19 mouse cellular contexts compared by ENCODE assay signal in genomic region chr17:47753130-47753775, GRCm38 (mm10). TPM values are rescaled to one million over a fixed set of nuclear protein-coding genes. Genes with fewer than 3 reads are reported as not detected.
DNase-seq lines count a peak whose midpoint lies in the region; ATAC-seq and TF ChIP-seq lines count a peak whose summit lies in the region.
"Had no signal": no experiment of that assay in that cellular context is flagged by ENCODE, and none has a peak within 500 bp of the region (broad histone marks: within the 10 kb centered on the region; RNA-seq: fewer than 3 reads in every experiment).

No protein-coding gene starts in this region.

- H3K9me3 ChIP-seq in heart, embryonic 14.5 days (ENCODE audit: control insufficient read depth, low read length), result no peaks in the 10 kb centered on the region; the same call in 1 of the 2 replicates
- 0 out of 2 replicates have a peak, but pooled peaks cover 5% of the 10 kb centered on the region for H3K9me3 ChIP-seq in liver, embryonic 12.5 days (replicated peaks)
- H3K9me3 ChIP-seq in hindbrain, embryonic 13.5 days, result no peaks in the 10 kb centered on the region
- H3K9me3 ChIP-seq: embryonic facial prominence, embryonic 12.5 days; hindbrain, embryonic 15.5 days; midbrain, embryonic 15.5 days had no signal

- no peak for ATAC-seq in heart, embryonic 14.5 days (ENCODE audit: insufficient number of reproducible peaks, insufficient read depth, low FRiP score, low read depth)
- ATAC-seq in liver, embryonic 12.5 days, result peak; percentile 73
- ATAC-seq in hindbrain, embryonic 13.5 days (ENCODE audit: low FRiP score), result no peak
- ATAC-seq: midbrain, embryonic 15.5 days had no signal

- no peak overlapping the region for H3K4me3 ChIP-seq in heart, embryonic 14.5 days (ENCODE audit: control insufficient read depth in 1 of 2, insufficient read depth in 1 of 2, low read depth in 1 of 2, low read length in 2 of 2)
- H3K4me3 ChIP-seq in bone marrow macrophage, adult 2 months (ENCODE audit: insufficient read depth, low read length), result no peak overlapping the region
- no peak overlapping the region for H3K4me3 ChIP-seq in liver, embryonic 12.5 days
- H3K4me3 ChIP-seq in hindbrain, embryonic 13.5 days, result no peak overlapping the region
- H3K4me3 ChIP-seq: embryonic facial prominence, embryonic 12.5 days; hindbrain, embryonic 15.5 days; limb, embryonic 13.5 days; midbrain, embryonic 15.5 days had no signal

- peaks cover 8% of the 10 kb centered on the region; the same call in 1 of the 2 replicates for H3K36me3 ChIP-seq in heart, embryonic 14.5 days (ENCODE audit: control insufficient read depth, insufficient read depth, low read length)
- H3K36me3 ChIP-seq in liver, embryonic 12.5 days, result peaks cover 7% of the 10 kb centered on the region
- no peaks in the 10 kb centered on the region for H3K36me3 ChIP-seq in hindbrain, embryonic 13.5 days
- H3K36me3 ChIP-seq: embryonic facial prominence, embryonic 12.5 days; hindbrain, embryonic 15.5 days; limb, embryonic 13.5 days; midbrain, embryonic 15.5 days had no signal

- no peak for TF ChIP-seq CTCF in bone marrow macrophage, adult 2 months (IDR thresholded peaks at IDR 0.05; ENCODE audit: low read depth, low read length)

- WGBS in heart, embryonic 14.5 days, result 15% methylated on average over 8 of the region's 8 CpGs
- 22% methylated on average over 8 of the region's 8 CpGs for WGBS in liver, embryonic 12.5 days (ENCODE audit: insufficient replicate concordance)
- WGBS in hindbrain, embryonic 13.5 days, result 92% methylated on average over 8 of the region's 8 CpGs

- no peak for TF ChIP-seq POLR2A in bone marrow macrophage, adult 2 months (IDR thresholded peaks at IDR 0.05; ENCODE audit: borderline replicate concordance, low read depth, low read length)

- H3K9ac ChIP-seq in heart, embryonic 14.5 days (ENCODE audit: low read length), result peak overlapping the region; percentile 52
- peak overlapping the region; percentile 55 for H3K9ac ChIP-seq in liver, embryonic 12.5 days
- H3K9ac ChIP-seq in hindbrain, embryonic 13.5 days, result no peak overlapping the region
- H3K9ac ChIP-seq: embryonic facial prominence, embryonic 12.5 days; hindbrain, embryonic 15.5 days; limb, embryonic 13.5 days; midbrain, embryonic 15.5 days had no signal

- H3K4me2 ChIP-seq in heart, embryonic 14.5 days (ENCODE audit: low read length), result 0 out of 2 replicates have a peak overlapping the region, but pooled peaks have one; percentile 6
- H3K4me2 ChIP-seq in liver, embryonic 12.5 days, result peak overlapping the region; percentile 56
- no peak overlapping the region for H3K4me2 ChIP-seq in hindbrain, embryonic 13.5 days
- H3K4me2 ChIP-seq: embryonic facial prominence, embryonic 12.5 days; hindbrain, embryonic 15.5 days; limb, embryonic 13.5 days; midbrain, embryonic 15.5 days had no signal

- no peak for DNase-seq in heart, adult 9 months (ENCODE audit: low spot score in 2 of 2)
- DNase-seq in yolk sac, embryonic 10.5 days (ENCODE audit: low spot score), result peak; percentile 73
- DNase-seq in urinary bladder, adult 18-20 months (ENCODE audit: low spot score in 2 of 2), result no peak
- DNase-seq: adrenal gland, adult 2 months; cerebellum, adult 11-12 months; gastrocnemius, postnatal 25 days; heart, postnatal 14 days; kidney, adult 18-20 months; kidney, postnatal 14 days; thymus, postnatal 4 days had no signal

- no peak overlapping the region; a peak in 1 of 4 replicates for H3K27ac ChIP-seq in heart, embryonic 14.5 days (replicated peaks in 1 of 2; ENCODE audit: control insufficient read depth in 1 of 2, insufficient read depth in 1 of 2, low read depth in 2 of 2, low read length in 2 of 2)
- peak overlapping the region; percentile 94 for H3K27ac ChIP-seq in bone marrow macrophage, adult 2 months (ENCODE audit: insufficient read depth, low read depth, low read length)
- peak overlapping the region; percentile 76 for H3K27ac ChIP-seq in liver, embryonic 12.5 days
- H3K27ac ChIP-seq in hindbrain, embryonic 13.5 days, result no peak overlapping the region
- H3K27ac ChIP-seq: embryonic facial prominence, embryonic 12.5 days; hindbrain, embryonic 15.5 days; limb, embryonic 13.5 days; midbrain, embryonic 15.5 days had no signal

- peaks cover 35 to 52% of the 10 kb centered on the region in 2 experiments for H3K4me1 ChIP-seq in heart, embryonic 14.5 days (ENCODE audit: control insufficient read depth in 2 of 2, insufficient read depth in 2 of 2, low read length in 2 of 2)
- H3K4me1 ChIP-seq in bone marrow macrophage, adult 2 months (ENCODE audit: control insufficient read depth, insufficient read depth, low read length), result peaks cover 44% of the 10 kb centered on the region
- H3K4me1 ChIP-seq in liver, embryonic 12.5 days, result peaks cover 75% of the 10 kb centered on the region
- no peaks in the 10 kb centered on the region for H3K4me1 ChIP-seq in hindbrain, embryonic 13.5 days (replicated peaks)
- H3K4me1 ChIP-seq: hindbrain, embryonic 15.5 days; midbrain, embryonic 15.5 days had no signal

- H3K27me3 ChIP-seq in heart, embryonic 14.5 days (ENCODE audit: control insufficient read depth, insufficient read depth, low read length), result no peaks in the 10 kb centered on the region
- H3K27me3 ChIP-seq in liver, embryonic 12.5 days (replicated peaks), result no peaks in the 10 kb centered on the region
- H3K27me3 ChIP-seq in hindbrain, embryonic 13.5 days, result no peaks in the 10 kb centered on the region
- H3K27me3 ChIP-seq: hindbrain, embryonic 15.5 days; limb, embryonic 13.5 days; midbrain, embryonic 15.5 days had no signal

RNA-seq across cellular contexts. Expression of gene Tfeb, which starts 16.4 kb away (rescaled TPM):
- polyA plus RNA-seq in heart, embryonic 14.5 days (2014; fragmentation: Nextera tagmentation; extraction: Ambion mirVana), result 17.8 and 21.2 TPM in 2 replicates
- polyA plus RNA-seq in bone marrow macrophage, adult 2 months (2012; ENCODE audit: insufficient read depth, insufficient read length, missing spikeins), result 43.2 and 48.4 TPM in 2 replicates
- polyA plus RNA-seq in liver, embryonic 12.5 days (2016; fragmentation: Nextera tagmentation; extraction: Ambion mirVana), result 5.6 and 5.8 TPM in 2 replicates
- polyA plus RNA-seq in hindbrain, embryonic 13.5 days (2015; fragmentation: Nextera tagmentation; extraction: Ambion mirVana), result 2.8 and 3.3 TPM in 2 replicates

RNA-seq across cellular contexts. Expression of gene Pgc, which starts 26.6 kb away (rescaled TPM):
- polyA plus RNA-seq in heart, embryonic 14.5 days (2014; fragmentation: Nextera tagmentation; extraction: Ambion mirVana), result 0.15 TPM in 1 of 2 replicates, not detected in the other
- polyA plus RNA-seq in bone marrow macrophage, adult 2 months (2012; ENCODE audit: insufficient read depth, insufficient read length, missing spikeins), result not detected in 2 replicates
- not detected in 2 replicates for polyA plus RNA-seq in liver, embryonic 12.5 days (2016; fragmentation: Nextera tagmentation; extraction: Ambion mirVana)
- not detected in 2 replicates for polyA plus RNA-seq in hindbrain, embryonic 13.5 days (2015; fragmentation: Nextera tagmentation; extraction: Ambion mirVana)
- polyA plus RNA-seq: brain, embryonic 14.5 days; embryonic facial prominence, embryonic 12.5 days; midbrain, embryonic 15.5 days had no signal

RNA-seq across cellular contexts. Expression of gene Prickle4, which starts 58.7 kb away (rescaled TPM):
- polyA plus RNA-seq in heart, embryonic 14.5 days (2014; fragmentation: Nextera tagmentation; extraction: Ambion mirVana), result 0.78 TPM in 1 of 2 replicates, not detected in the other
- polyA plus RNA-seq in bone marrow macrophage, adult 2 months (2012; ENCODE audit: insufficient read depth, insufficient read length, missing spikeins), result 2.9 and 3.2 TPM in 2 replicates
- polyA plus RNA-seq in liver, embryonic 12.5 days (2016; fragmentation: Nextera tagmentation; extraction: Ambion mirVana), result not detected in 2 replicates
- 0.43 and 0.52 TPM in 2 replicates for polyA plus RNA-seq in hindbrain, embryonic 13.5 days (2015; fragmentation: Nextera tagmentation; extraction: Ambion mirVana)

RNA-seq across cellular contexts. Expression of gene Gm21981, which starts 59.0 kb away (rescaled TPM):
- polyA plus RNA-seq in heart, embryonic 14.5 days (2014; fragmentation: Nextera tagmentation; extraction: Ambion mirVana), result 0.53 and 1.4 TPM in 2 replicates
- 0.58 and 0.97 TPM in 2 replicates for polyA plus RNA-seq in bone marrow macrophage, adult 2 months (2012; ENCODE audit: insufficient read depth, insufficient read length, missing spikeins)
- polyA plus RNA-seq in liver, embryonic 12.5 days (2016; fragmentation: Nextera tagmentation; extraction: Ambion mirVana), result 0.06 and 0.07 TPM in 2 replicates
- 0.52 and 0.71 TPM in 2 replicates for polyA plus RNA-seq in hindbrain, embryonic 13.5 days (2015; fragmentation: Nextera tagmentation; extraction: Ambion mirVana)

Comparison
In these comparisons a context has a peak if more than half of its experiments do, and no peak if none do; other contexts are left out.
1. H3K27ac ChIP-seq: peak in bone marrow macrophage, adult 2 months (single experiment) and liver, embryonic 12.5 days (single experiment); none in heart, embryonic 14.5 days (0 of 2) and hindbrain, embryonic 13.5 days (single experiment).